Mouse (Mus musculus) spleen, adult 2 months (tissue): ENCODE data around the gene Pigyl.

ENCODE experiments used
- CTCF ChIP-seq: fragments of 200-500 bp; IDR thresholded peaks from 2 replicates; pipeline ENCODE4 v1.5.1; 2011; ENCODE audit warnings: mild to moderate bottlenecking, inconsistent platforms; ENCODE audit not compliant: insufficient read depth, insufficient read length, insufficient replicate concordance; ENCODE audit errors: extremely low read depth
- POLR2A ChIP-seq: fragments of 200-500 bp; IDR thresholded peaks from 2 replicates; pipeline ENCODE4 v1.6.1; 2011; ENCODE audit warnings: low read depth, low read length, inconsistent platforms

- TF ChIP-seq CTCF (no peak), POLR2A (no peak)
These were observed 1.0 kb downstream of the Pigyl start for GRCm38 (mm10) chr9:22157516-22158265.
